Mouse (Mus musculus) layer of hippocampus, adult 6 months (tissue): ENCODE data around the gene Rfxap. TPM values are rescaled to one million over a fixed set of nuclear protein-coding genes. Genes with fewer than 3 reads are reported as not detected.

Experiments
- long read RNA-seq, 2 experiments: library from polyadenylated mRNA; unstranded; transcript quantifications; one replicate each; pipeline ENCODE4 v2.0.0; 2019 to 2020
- polyA plus RNA-seq: library from polyadenylated mRNA; unstranded; fragments of <200 nt; fragmentation: Nextera tagmentation; gene quantifications from 2 replicates; pipeline ENCODE4 v1.2.3, GENCODE M21; 2021

The Rfxap gene
- polyA plus RNA-seq = 3.4 and 4.4 TPM in 2 replicates
- long read RNA-seq, experiment 1, partial matches to known transcripts = 0 of 4 reads
- long read RNA-seq, experiment 1, other reads (novel, unspliced or antisense) = 1 of 4 reads
- long read RNA-seq, experiment 2, partial matches to known transcripts = 0 of 3 reads
- long read RNA-seq, experiment 2, other reads (novel, unspliced or antisense) = 1 of 3 reads

DNA sequence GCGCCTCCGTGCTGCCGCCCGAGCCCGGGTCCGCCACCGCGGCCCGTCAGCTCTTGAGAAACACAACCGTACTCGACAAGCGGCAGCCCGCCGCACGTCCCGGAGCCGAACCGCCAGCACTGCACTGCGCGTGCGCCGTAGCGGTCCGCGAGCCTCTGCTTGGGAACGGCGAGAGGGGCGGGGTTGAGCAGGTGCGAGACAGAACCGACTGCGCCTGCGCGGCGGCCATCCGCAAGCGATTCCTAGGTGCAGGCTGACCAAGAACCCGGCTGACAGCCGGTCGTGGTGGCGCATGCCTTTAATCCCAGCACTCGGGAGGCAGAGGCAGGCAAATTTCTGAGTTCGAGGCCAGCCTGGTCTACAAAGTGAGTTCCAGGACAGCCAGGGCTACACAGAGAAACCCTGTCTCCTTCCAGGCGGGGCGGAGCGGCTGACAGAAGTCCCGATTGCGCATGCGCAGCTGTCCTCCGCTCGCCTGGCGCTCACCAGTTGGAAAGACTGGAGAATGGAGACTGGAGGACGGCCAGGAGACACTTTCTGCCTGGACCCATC lies at the start of gene Rfxap:
Gene Rfxap, minus strand, starts transcription at position 126 of the 552 bp plus-strand sequence.

DNA sequence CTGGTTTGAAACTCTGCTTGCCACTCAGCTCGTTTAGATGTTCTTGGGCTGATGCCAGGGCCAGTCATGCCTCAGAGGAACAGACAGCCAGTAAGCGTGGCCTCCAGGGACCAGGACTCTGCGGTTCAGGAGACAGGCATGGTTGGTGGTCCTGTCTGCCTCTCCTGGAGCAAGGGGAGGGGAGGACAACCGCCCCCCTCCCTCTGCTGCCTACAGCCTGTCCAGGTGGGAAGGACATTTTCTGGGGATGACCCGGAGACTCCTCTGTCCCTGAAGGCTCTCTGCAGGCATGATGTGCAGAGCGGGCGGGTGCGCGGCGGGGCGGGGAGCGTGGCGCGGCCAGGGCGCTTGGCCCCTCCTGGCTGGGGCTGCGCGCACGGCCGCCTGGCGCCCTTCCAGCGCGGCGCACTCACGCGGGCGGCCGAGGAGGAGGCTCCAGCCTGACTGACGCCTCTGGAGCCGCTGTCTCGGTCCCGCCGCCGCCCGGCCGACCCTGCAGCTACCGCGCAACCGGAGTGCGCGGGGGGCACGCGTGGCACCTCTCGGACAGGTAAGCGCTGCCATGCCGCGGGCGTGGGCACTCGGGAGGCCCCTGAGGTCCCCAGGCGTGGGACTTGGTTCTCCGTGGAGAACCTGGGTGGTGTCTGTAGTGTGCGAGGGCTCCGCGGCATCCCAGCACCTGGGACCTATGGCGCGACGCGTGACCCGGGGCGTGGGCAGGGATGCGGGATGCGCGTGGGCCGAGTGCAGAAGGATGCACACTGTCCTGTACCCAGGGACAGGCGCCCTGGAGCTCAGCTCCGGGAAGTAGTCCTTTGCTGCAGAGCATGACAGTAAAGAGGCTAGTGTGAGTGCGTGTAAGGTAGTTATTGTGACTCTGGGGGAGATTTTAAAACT lies 52.2 kb downstream of the Rfxap start, which contains the start of gene Smad9:
Gene Smad9, plus strand, starts transcription at position 438 of the 897 bp plus-strand sequence.

Other genes starting within 250 kb of the Rfxap start
- gene Supt20, start 115.0 kb downstream of the Rfxap start, polyA plus RNA-seq = 9.1 and 11.4 TPM in 2 replicates
- gene Gm21958, start 93.4 kb downstream of the Rfxap start, polyA plus RNA-seq = not detected in 2 replicates
- 24.8 and 25.1 TPM in 2 replicates for gene Exosc8, start 72.4 kb downstream of the Rfxap start, polyA plus RNA-seq
- gene Alg5, start 72.3 kb downstream of the Rfxap start, polyA plus RNA-seq = 47.5 and 50.0 TPM in 2 replicates
- gene Smad9, start 52.2 kb downstream of the Rfxap start, polyA plus RNA-seq = 2.1 and 3.1 TPM in 2 replicates
- gene Sertm1, start 108.1 kb upstream of the Rfxap start, polyA plus RNA-seq = 5.3 and 5.7 TPM in 2 replicates
- 0.77 and 1.3 TPM in 2 replicates for gene Ccna1, start 247.7 kb upstream of the Rfxap start, polyA plus RNA-seq